Mouse (Mus musculus) v-Abl transformed pro-B cells (cell line): ENCODE data around the gene Alyref2.

Source experiments
- in situ Hi-C, 2 experiments: fragments of 400-800 bp; cut with MboI; formaldehyde crosslinking; loops; one replicate each; pipeline ENCODE4 v1.15.1; 2025; ENCODE audit not compliant: unreplicated experiment in 2 of 2

Alyref2 gene

GRCm38 (mm10) chr1:171494241-171494640, 9.0 kb upstream of the Alyref2 start:
- in situ Hi-C loops = loop anchor here (10.0 to 25.0 kb wide), 5 partner anchors 93 to 607 kb away; partner anchors contain the start of genes Cfap126 (in 2 of the 2), Dusp12 (in 1 of the 2) and Gm26620 (in 1 of the 2)

GRCm38 (mm10) chr1:171495371-171495770, 7.9 kb upstream of the Alyref2 start:
- in situ Hi-C loops = loop anchor here (10.0 to 25.0 kb wide), 5 partner anchors 92 to 608 kb away; partner anchors contain the start of genes Cfap126 (in 2 of the 2), Dusp12 (in 1 of the 2) and Gm26620 (in 1 of the 2)

- in situ Hi-C loops = loop anchor here (10.0 to 25.0 kb wide), 5 partner anchors 87 to 613 kb away; partner anchors contain the start of genes Cfap126 (in 2 of the 2), Dusp12 (in 1 of the 2) and Gm26620 (in 1 of the 2)
These were observed 3.4 kb upstream of the Alyref2 start for GRCm38 (mm10) chr1:171499856-171500255.

- in situ Hi-C loops = no loop called here
These were observed 2.2 kb upstream of the Alyref2 start for GRCm38 (mm10) chr1:171501016-171501610.

GRCm38 (mm10) chr1:171501636-171502080, 1.6 kb upstream of the Alyref2 start:
- in situ Hi-C loops = no loop called here

- in situ Hi-C loops = no loop called here
These were observed 659 bp upstream of the Alyref2 start for GRCm38 (mm10) chr1:171502388-171503249.

- in situ Hi-C loops = no loop called here
These were observed 464 bp downstream of the Alyref2 start for GRCm38 (mm10) chr1:171503592-171504291.

GRCm38 (mm10) chr1:171504586-171504985, 1.3 kb downstream of the Alyref2 start:
- in situ Hi-C loops = no loop called here

- in situ Hi-C loops = loop anchor here in 1 of 2 experiments (10.0 kb wide), 1 partner anchor 52 kb away; no protein-coding TSS in a partner anchor
These were observed 10.0 kb downstream of the Alyref2 start for GRCm38 (mm10) chr1:171513234-171513633.

GRCm38 (mm10) chr1:171513760-171514159, 10.5 kb downstream of the Alyref2 start:
- in situ Hi-C loops = loop anchor here in 1 of 2 experiments (10.0 kb wide), 1 partner anchor 51 kb away; no protein-coding TSS in a partner anchor

- in situ Hi-C loops = loop anchor here in 1 of 2 experiments (10.0 kb wide), 1 partner anchor 50 kb away; no protein-coding TSS in a partner anchor
These were observed 11.8 kb downstream of the Alyref2 start for GRCm38 (mm10) chr1:171515039-171515438.

GRCm38 (mm10) chr1:171515557-171515956, 12.3 kb downstream of the Alyref2 start:
- in situ Hi-C loops = loop anchor here in 1 of 2 experiments (10.0 kb wide), 1 partner anchor 49 kb away; no protein-coding TSS in a partner anchor

GRCm38 (mm10) chr1:171531367-171531766, 28.1 kb downstream of the Alyref2 start:
- in situ Hi-C loops = loop anchor here (5.0 to 25.0 kb wide), 4 partner anchors 36 to 1856 kb away; no protein-coding TSS in a partner anchor

GRCm38 (mm10) chr1:171532830-171533229, 29.6 kb downstream of the Alyref2 start:
- in situ Hi-C loops = loop anchor here (5.0 to 25.0 kb wide), 4 partner anchors 34 to 1854 kb away; no protein-coding TSS in a partner anchor

GRCm38 (mm10) chr1:171534557-171534956, 31.3 kb downstream of the Alyref2 start:
- in situ Hi-C loops = loop anchor here (5.0 to 25.0 kb wide), 4 partner anchors 33 to 1853 kb away; no protein-coding TSS in a partner anchor

- in situ Hi-C loops = loop anchor here (25.0 kb wide), 3 partner anchors 1402 to 1852 kb away; no protein-coding TSS in a partner anchor
These were observed 31.9 kb downstream of the Alyref2 start, which contains the start of gene Itln1 for GRCm38 (mm10) chr1:171535194-171535593. Itln1 (minus strand) TSS chr1:171535294.

GRCm38 (mm10) chr1:171540694-171541093, 37.4 kb downstream of the Alyref2 start:
- in situ Hi-C loops = loop anchor here (25.0 kb wide), 3 partner anchors 1397 to 1847 kb away; no protein-coding TSS in a partner anchor

GRCm38 (mm10) chr1:171551326-171551725, 48.0 kb downstream of the Alyref2 start:
- in situ Hi-C loops = loop anchor here in 1 of 2 experiments (25.0 kb wide), 1 partner anchor 1339 kb away; the partner anchor contains the start of gene Uhmk1

- in situ Hi-C loops = loop anchor here in 1 of 2 experiments (25.0 kb wide), 1 partner anchor 1340 kb away; the partner anchor contains the start of gene Uhmk1
These were observed 49.0 kb downstream of the Alyref2 start for GRCm38 (mm10) chr1:171552230-171552629.
